Mouse (Mus musculus): ENCODE results near the gene Myo3b. TPM values are rescaled to one million over a fixed set of nuclear protein-coding genes. Genes with fewer than 3 reads are reported as not detected.
A peak's percentile ranks its signal among the peaks of the same experiment; 100 is the strongest.

Gene Myo3b
- polyA plus RNA-seq, 1 experiment from 2014 or later = 0.24 TPM

- ATAC-seq (ENCODE audit: insufficient read depth) (no peak), DNase-seq (no peak)
- H3K27ac ChIP-seq (ENCODE audit: low read depth) = no peak overlapping the region
- H3K4me2 ChIP-seq = no peak overlapping the region
- 54% methylated on average over 7 of the region's 7 CpGs for WGBS
- H3K9ac ChIP-seq = no peak overlapping the region
- H3K4me1 ChIP-seq (ENCODE audit: insufficient read depth) = no peaks in the 10 kb centered on the region
- H3K9me3 ChIP-seq (ENCODE audit: low read depth, low read length) = no peaks in the 10 kb centered on the region
- TF ChIP-seq CTCF (IDR thresholded peaks at IDR 0.05; ENCODE audit: low read depth) = no peak
- no peak overlapping the region for H3K4me3 ChIP-seq (ENCODE audit: low read depth, low read length)
- H3K27me3 ChIP-seq (ENCODE audit: insufficient read depth, low read length) = no peaks in the 10 kb centered on the region
- H3K36me3 ChIP-seq (ENCODE audit: insufficient read depth) = no peaks in the 10 kb centered on the region
Measured at GRCm38 (mm10) chr2:70065729-70066300, 26.9 kb downstream of the Myo3b start.

- Histone ChIP-seq H3K27ac (ENCODE audit: low read depth) (no peak overlapping the region), H3K27me3 (ENCODE audit: insufficient read depth, low read length) (no peaks in the 10 kb centered on the region), H3K9me3 (ENCODE audit: low read depth, low read length) (no peaks in the 10 kb centered on the region), H3K9ac (no peak overlapping the region), H3K36me3 (ENCODE audit: insufficient read depth) (no peaks in the 10 kb centered on the region), H3K4me2 (no peak overlapping the region), H3K4me3 (ENCODE audit: low read depth, low read length) (no peak overlapping the region), H3K4me1 (ENCODE audit: insufficient read depth) (no peaks in the 10 kb centered on the region)
- ATAC-seq (ENCODE audit: insufficient read depth) = no peak
- no peak for DNase-seq
- 61% methylated on average over 6 of the region's 6 CpGs for WGBS
- TF ChIP-seq CTCF (IDR thresholded peaks at IDR 0.05; ENCODE audit: low read depth) = no peak
Measured at GRCm38 (mm10) chr2:70066338-70067022, 27.6 kb downstream of the Myo3b start.

GRCm38 (mm10) chr2:70069861-70070260 is 30.9 kb downstream of the Myo3b start:
- no peak overlapping the region for H3K4me2 ChIP-seq
- H3K4me3 ChIP-seq (ENCODE audit: low read depth, low read length) = no peak overlapping the region
- TF ChIP-seq CTCF (IDR thresholded peaks at IDR 0.05; ENCODE audit: low read depth) = no peak
- peak; percentile 51 for DNase-seq
- no peak overlapping the region for H3K9ac ChIP-seq
- no peaks in the 10 kb centered on the region for H3K4me1 ChIP-seq (ENCODE audit: insufficient read depth)
- no peak overlapping the region for H3K27ac ChIP-seq (ENCODE audit: low read depth)
- ATAC-seq (ENCODE audit: insufficient read depth) = peak; percentile 75; the same call in 1 of the 2 replicates
- 64% methylated on average over 5 of the region's 5 CpGs for WGBS
- H3K36me3 ChIP-seq (ENCODE audit: insufficient read depth) = no peaks in the 10 kb centered on the region
- no peaks in the 10 kb centered on the region for H3K9me3 ChIP-seq (ENCODE audit: low read depth, low read length)
- H3K27me3 ChIP-seq (ENCODE audit: insufficient read depth, low read length) = no peaks in the 10 kb centered on the region

- H3K4me3 ChIP-seq (ENCODE audit: low read depth, low read length) = 0 out of 2 replicates have a peak overlapping the region, but pooled peaks have one; percentile 4
- DNase-seq = peak; percentile 23
- no peak for ATAC-seq (ENCODE audit: insufficient read depth)
- no peak overlapping the region for H3K9ac ChIP-seq
- no peaks in the 10 kb centered on the region for H3K36me3 ChIP-seq (ENCODE audit: insufficient read depth)
- H3K27ac ChIP-seq (ENCODE audit: low read depth) = no peak overlapping the region
- H3K4me1 ChIP-seq (ENCODE audit: insufficient read depth) = no peaks in the 10 kb centered on the region
- peak overlapping the region; percentile 46 for H3K4me2 ChIP-seq
- no peaks in the 10 kb centered on the region for H3K27me3 ChIP-seq (ENCODE audit: insufficient read depth, low read length)
- no peak for TF ChIP-seq CTCF (IDR thresholded peaks at IDR 0.05; ENCODE audit: low read depth)
- H3K9me3 ChIP-seq (ENCODE audit: low read depth, low read length) = no peaks in the 10 kb centered on the region
- 35% methylated on average over 17 of the region's 17 CpGs for WGBS
Measured at GRCm38 (mm10) chr2:70083444-70084020, 44.6 kb downstream of the Myo3b start.

GRCm38 (mm10) chr2:70091261-70091660 is 52.3 kb downstream of the Myo3b start:
- Histone ChIP-seq H3K9ac (no peak overlapping the region), H3K4me2 (no peak overlapping the region), H3K4me3 (ENCODE audit: low read depth, low read length) (no peak overlapping the region), H3K36me3 (ENCODE audit: insufficient read depth) (no peaks in the 10 kb centered on the region), H3K9me3 (ENCODE audit: low read depth, low read length) (no peaks in the 10 kb centered on the region), H3K27me3 (ENCODE audit: insufficient read depth, low read length) (no peaks in the 10 kb centered on the region), H3K4me1 (ENCODE audit: insufficient read depth) (no peaks in the 10 kb centered on the region), H3K27ac (ENCODE audit: low read depth) (no peak overlapping the region)
- ATAC-seq (ENCODE audit: insufficient read depth) = no peak
- no peak for TF ChIP-seq CTCF (IDR thresholded peaks at IDR 0.05; ENCODE audit: low read depth)
- no peak for DNase-seq
- WGBS = 35% methylated on average over 2 of the region's 2 CpGs

GRCm38 (mm10) chr2:70091801-70092522 is 53.0 kb downstream of the Myo3b start:
- no peak overlapping the region for H3K9ac ChIP-seq
- H3K27ac ChIP-seq (ENCODE audit: low read depth) = no peak overlapping the region
- no peaks in the 10 kb centered on the region for H3K27me3 ChIP-seq (ENCODE audit: insufficient read depth, low read length)
- DNase-seq = no peak
- H3K4me1 ChIP-seq (ENCODE audit: insufficient read depth) = no peaks in the 10 kb centered on the region
- 41% methylated on average over 10 of the region's 10 CpGs for WGBS
- H3K4me3 ChIP-seq (ENCODE audit: low read depth, low read length) = no peak overlapping the region
- TF ChIP-seq CTCF (IDR thresholded peaks at IDR 0.05; ENCODE audit: low read depth) = no peak
- H3K36me3 ChIP-seq (ENCODE audit: insufficient read depth) = no peaks in the 10 kb centered on the region
- no peak overlapping the region for H3K4me2 ChIP-seq
- H3K9me3 ChIP-seq (ENCODE audit: low read depth, low read length) = no peaks in the 10 kb centered on the region
- ATAC-seq (ENCODE audit: insufficient read depth) = no peak

GRCm38 (mm10) chr2:70092665-70093064 is 53.7 kb downstream of the Myo3b start:
- H3K4me2 ChIP-seq = no peak overlapping the region
- ATAC-seq (ENCODE audit: insufficient read depth) (no peak), DNase-seq (no peak)
- H3K9ac ChIP-seq = no peak overlapping the region
- H3K9me3 ChIP-seq (ENCODE audit: low read depth, low read length) = no peaks in the 10 kb centered on the region
- H3K4me3 ChIP-seq (ENCODE audit: low read depth, low read length) = no peak overlapping the region
- no peak for TF ChIP-seq CTCF (IDR thresholded peaks at IDR 0.05; ENCODE audit: low read depth)
- 51% methylated on average over 3 of the region's 3 CpGs for WGBS
- H3K36me3 ChIP-seq (ENCODE audit: insufficient read depth) = no peaks in the 10 kb centered on the region
- H3K4me1 ChIP-seq (ENCODE audit: insufficient read depth) = no peaks in the 10 kb centered on the region
- no peak overlapping the region for H3K27ac ChIP-seq (ENCODE audit: low read depth)
- no peaks in the 10 kb centered on the region for H3K27me3 ChIP-seq (ENCODE audit: insufficient read depth, low read length)

Measured in lung, embryonic 14.5 days (tissue).